Mouse (Mus musculus): Measurements from ENCODE around the gene Maip1. TPM values are rescaled to one million over a fixed set of nuclear protein-coding genes. Genes with fewer than 3 reads are reported as not detected.

Maip1 gene
- 12.4 and 14.5 TPM in 2 replicates for total RNA-seq (2012; rRNA removed)

GRCm38 (mm10) chr1:57406187-57407151, at the start of gene Maip1, which contains the start of gene Tyw5:
Gene Maip1, plus strand, starts transcription at chr1:57406328.
Gene Tyw5, minus strand, starts transcription at chr1:57407101.
- Histone ChIP-seq H3K36me3 (ENCODE audit: control insufficient read depth, insufficient read depth, low read length, poor library complexity, severe bottlenecking) (no peaks in the 10 kb centered on the region; the same call in 1 of the 2 replicates), H3K9me3 (ENCODE audit: control insufficient read depth, insufficient read depth, low read depth, low read length) (no peaks in the 10 kb centered on the region), H3K27ac (ENCODE audit: insufficient read depth, low read depth, low read length, poor library complexity, severe bottlenecking) (peak within 1 kb of the TSS; percentile 90), H3K9ac (ENCODE audit: insufficient read depth, low read depth, low read length, poor library complexity, severe bottlenecking) (peak within 1 kb of the TSS; percentile 93), H3K4me3 (ENCODE audit: insufficient read depth in 1 of 2, low read depth in 1 of 2, low read length in 2 of 2, poor library complexity in 1 of 2, severe bottlenecking in 1 of 2) (peak within 1 kb of the TSS; percentile 85 to 91), H3K4me1 (ENCODE audit: control insufficient read depth in 2 of 2, insufficient read depth in 2 of 2, low read length in 2 of 2, poor library complexity in 1 of 2) (no peaks in the 10 kb centered on the region)
- TF ChIP-seq MAFK (IDR thresholded peaks at IDR 0.05; ENCODE audit: insufficient read depth, low read depth, low read length) (no peak), ZNF384 (IDR thresholded peaks at IDR 0.05; ENCODE audit: low read depth, low read length) (no peak), ZC3H11A (IDR thresholded peaks at IDR 0.05; ENCODE audit: borderline replicate concordance, low read depth, low read length) (no peak), CHD2 (IDR thresholded peaks at IDR 0.05; ENCODE audit: low read depth, low read length) (peak; percentile 74; the same call in 1 of the 2 replicates), HCFC1 (IDR thresholded peaks at IDR 0.05; ENCODE audit: borderline replicate concordance, insufficient read depth, low read length) (peak; percentile 75; the same call in 1 of the 2 replicates)
- peak; percentile 77 for DNase-seq (ENCODE audit: low read depth, low spot score)
- in situ Hi-C loops (cut with MboI; ENCODE audit: low sequenced_read_pairs in 2 of 2, unreplicated experiment in 2 of 2): loop anchor here in 1 of 2 experiments (25.0 kb wide), 1 partner anchor 881 kb away; the partner anchor contains the start of gene Aox2

- no peak for DNase-seq (ENCODE audit: low read depth, low spot score)
- H3K4me3 ChIP-seq (ENCODE audit: insufficient read depth in 1 of 2, low read depth in 1 of 2, low read length in 2 of 2, poor library complexity in 1 of 2, severe bottlenecking in 1 of 2): no peak overlapping the region
- no peaks in the 10 kb centered on the region for H3K4me1 ChIP-seq (ENCODE audit: control insufficient read depth in 2 of 2, insufficient read depth in 2 of 2, low read length in 2 of 2, poor library complexity in 1 of 2)
- H3K27ac ChIP-seq (ENCODE audit: insufficient read depth, low read depth, low read length, poor library complexity, severe bottlenecking): no peak overlapping the region
- no peaks in the 10 kb centered on the region for H3K36me3 ChIP-seq (ENCODE audit: control insufficient read depth, insufficient read depth, low read length, poor library complexity, severe bottlenecking)
- H3K9ac ChIP-seq (ENCODE audit: insufficient read depth, low read depth, low read length, poor library complexity, severe bottlenecking): no peak overlapping the region
- in situ Hi-C loops (cut with MboI; ENCODE audit: low sequenced_read_pairs in 2 of 2, unreplicated experiment in 2 of 2): no loop called here
- H3K9me3 ChIP-seq (ENCODE audit: control insufficient read depth, insufficient read depth, low read depth, low read length): no peaks in the 10 kb centered on the region
- no peak for TF ChIP-seq ZC3H11A (IDR thresholded peaks at IDR 0.05; ENCODE audit: borderline replicate concordance, low read depth, low read length)
- no peak for TF ChIP-seq ZNF384 (IDR thresholded peaks at IDR 0.05; ENCODE audit: low read depth, low read length)
- no peak for TF ChIP-seq CHD2 (IDR thresholded peaks at IDR 0.05; ENCODE audit: low read depth, low read length)
- no peak for TF ChIP-seq MAFK (IDR thresholded peaks at IDR 0.05; ENCODE audit: insufficient read depth, low read depth, low read length)
- TF ChIP-seq HCFC1 (IDR thresholded peaks at IDR 0.05; ENCODE audit: borderline replicate concordance, insufficient read depth, low read length): no peak
Measured at GRCm38 (mm10) chr1:57358546-57358945, 47.6 kb upstream of the Maip1 start.

GRCm38 (mm10) chr1:57367446-57367845, 38.7 kb upstream of the Maip1 start:
- Histone ChIP-seq H3K27ac (ENCODE audit: insufficient read depth, low read depth, low read length, poor library complexity, severe bottlenecking) (no peak overlapping the region), H3K36me3 (ENCODE audit: control insufficient read depth, insufficient read depth, low read length, poor library complexity, severe bottlenecking) (no peaks in the 10 kb centered on the region), H3K4me1 (ENCODE audit: control insufficient read depth in 2 of 2, insufficient read depth in 2 of 2, low read length in 2 of 2, poor library complexity in 1 of 2) (peaks cover 0 to 7% of the 10 kb centered on the region in 2 experiments; a peak in 3 of 4 replicates), H3K4me3 (ENCODE audit: insufficient read depth in 1 of 2, low read depth in 1 of 2, low read length in 2 of 2, poor library complexity in 1 of 2, severe bottlenecking in 1 of 2) (no peak overlapping the region), H3K9ac (ENCODE audit: insufficient read depth, low read depth, low read length, poor library complexity, severe bottlenecking) (no peak overlapping the region), H3K9me3 (ENCODE audit: control insufficient read depth, insufficient read depth, low read depth, low read length) (no peaks in the 10 kb centered on the region)
- TF ChIP-seq CHD2 (IDR thresholded peaks at IDR 0.05; ENCODE audit: low read depth, low read length): no peak
- TF ChIP-seq ZC3H11A (IDR thresholded peaks at IDR 0.05; ENCODE audit: borderline replicate concordance, low read depth, low read length): no peak
- no peak for TF ChIP-seq MAFK (IDR thresholded peaks at IDR 0.05; ENCODE audit: insufficient read depth, low read depth, low read length)
- TF ChIP-seq HCFC1 (IDR thresholded peaks at IDR 0.05; ENCODE audit: borderline replicate concordance, insufficient read depth, low read length): no peak
- TF ChIP-seq ZNF384 (IDR thresholded peaks at IDR 0.05; ENCODE audit: low read depth, low read length): no peak
- in situ Hi-C loops (cut with MboI; ENCODE audit: low sequenced_read_pairs in 2 of 2, unreplicated experiment in 2 of 2): no loop called here
- DNase-seq (ENCODE audit: low read depth, low spot score): no peak

- H3K4me3 ChIP-seq (ENCODE audit: insufficient read depth in 1 of 2, low read depth in 1 of 2, low read length in 2 of 2, poor library complexity in 1 of 2, severe bottlenecking in 1 of 2): no peak overlapping the region
- H3K9me3 ChIP-seq (ENCODE audit: control insufficient read depth, insufficient read depth, low read depth, low read length): no peaks in the 10 kb centered on the region
- no peak overlapping the region for H3K9ac ChIP-seq (ENCODE audit: insufficient read depth, low read depth, low read length, poor library complexity, severe bottlenecking)
- no peaks in the 10 kb centered on the region for H3K36me3 ChIP-seq (ENCODE audit: control insufficient read depth, insufficient read depth, low read length, poor library complexity, severe bottlenecking)
- peaks cover 0 to 7% of the 10 kb centered on the region in 2 experiments; a peak in 3 of 4 replicates for H3K4me1 ChIP-seq (ENCODE audit: control insufficient read depth in 2 of 2, insufficient read depth in 2 of 2, low read length in 2 of 2, poor library complexity in 1 of 2)
- no peak for TF ChIP-seq ZC3H11A (IDR thresholded peaks at IDR 0.05; ENCODE audit: borderline replicate concordance, low read depth, low read length)
- TF ChIP-seq MAFK (IDR thresholded peaks at IDR 0.05; ENCODE audit: insufficient read depth, low read depth, low read length): no peak
- TF ChIP-seq CHD2 (IDR thresholded peaks at IDR 0.05; ENCODE audit: low read depth, low read length): no peak
- TF ChIP-seq ZNF384 (IDR thresholded peaks at IDR 0.05; ENCODE audit: low read depth, low read length): no peak
- no peak for TF ChIP-seq HCFC1 (IDR thresholded peaks at IDR 0.05; ENCODE audit: borderline replicate concordance, insufficient read depth, low read length)
- no peak for DNase-seq (ENCODE audit: low read depth, low spot score)
- in situ Hi-C loops (cut with MboI; ENCODE audit: low sequenced_read_pairs in 2 of 2, unreplicated experiment in 2 of 2): no loop called here
- no peak overlapping the region; the same call in 1 of the 2 replicates for H3K27ac ChIP-seq (ENCODE audit: insufficient read depth, low read depth, low read length, poor library complexity, severe bottlenecking)
Measured at GRCm38 (mm10) chr1:57369111-57369510, 37.0 kb upstream of the Maip1 start.

Measured in ES-E14 (cell line).